Mouse (Mus musculus) hindbrain, embryonic 16.5 days (tissue): ENCODE data around the gene Bbx. TPM values are rescaled to one million over a fixed set of nuclear protein-coding genes. Genes with fewer than 3 reads are reported as not detected.

Experiments
- ATAC-seq: fragments of 200-750 bp; cut with Nextera tagmentation; 2 replicates; pipeline ENCODE4 v1.8.0; 2017; ENCODE audit warnings: moderate TSS enrichment, moderate library complexity
- H3K27ac ChIP-seq: fragments of 300-500 bp; sonication (generic); 2 replicates; pipeline ENCODE4 v1.5.1; 2014; ENCODE audit warnings: low read depth, mild to moderate bottlenecking, control low read depth, low read length, moderate library complexity
- H3K27me3 ChIP-seq: fragments of 300-500 bp; sonication (generic); replicated peaks from 2 replicates; pipeline ENCODE4 v1.6.1; 2014; ENCODE audit warnings: low read length; ENCODE audit not compliant: control insufficient read depth, insufficient read depth
- H3K36me3 ChIP-seq: fragments of 300-500 bp; sonication (generic); 2 replicates; pipeline ENCODE4 v1.6.1; 2014; ENCODE audit warnings: mild to moderate bottlenecking, low read length, moderate library complexity, mixed read lengths; ENCODE audit not compliant: control insufficient read depth, insufficient read depth
- H3K4me1 ChIP-seq: fragments of 300-500 bp; sonication (generic); 2 replicates; pipeline ENCODE4 v1.6.1; 2014; ENCODE audit warnings: low read depth, low read length; ENCODE audit not compliant: control insufficient read depth, insufficient read depth
- H3K4me2 ChIP-seq: fragments of 300-500 bp; sonication (generic); 2 replicates; pipeline ENCODE4 v1.6.1; 2014; ENCODE audit warnings: mild to moderate bottlenecking, low read length, control low read depth, moderate library complexity
- H3K4me3 ChIP-seq: fragments of 300-500 bp; sonication (generic); 2 replicates; pipeline ENCODE4 v1.5.1; 2014; ENCODE audit warnings: mild to moderate bottlenecking, low read length, control low read depth, moderate library complexity
- H3K9ac ChIP-seq: fragments of 300-500 bp; sonication (generic); 2 replicates; pipeline ENCODE4 v1.6.1; 2014; ENCODE audit warnings: low read depth, mild to moderate bottlenecking, control low read depth, low read length, moderate library complexity
- H3K9me3 ChIP-seq: fragments of 300-500 bp; sonication (generic); 2 replicates; pipeline ENCODE4 v1.6.1; 2014; ENCODE audit warnings: mild to moderate bottlenecking, low read length, moderate library complexity; ENCODE audit not compliant: control insufficient read depth
- WGBS: fragments of 180-500 bp; shearing (Covaris S2); extraction: QIAGEN DNeasy Blood & Tissue Kit; methylation state at CpG from one replicate; pipeline ENCODE4 v1.1.7; 2014; 5-methylcytosine and 5-hydroxymethylcytosine counted together
- polyA plus RNA-seq: library from polyadenylated mRNA; unstranded; fragments of >200 nt; fragmentation: Nextera tagmentation; extraction: Ambion mirVana; gene quantifications from 2 replicates; pipeline ENCODE4 v1.2.1, GENCODE M21; 2015

Bbx gene
- polyA plus RNA-seq, 1 experiment from 2014 or later = 20.3 TPM

GRCm38 (mm10) chr16:50211727-50212126 lies 220.5 kb downstream of the Bbx start:
- no peak overlapping the region for H3K9ac ChIP-seq
- H3K4me2 ChIP-seq = no peak overlapping the region
- no peaks in the 10 kb centered on the region for H3K9me3 ChIP-seq
- H3K27me3 ChIP-seq = no peaks in the 10 kb centered on the region
- 85% methylated on average over 4 of the region's 4 CpGs for WGBS
- no peaks in the 10 kb centered on the region for H3K4me1 ChIP-seq
- ATAC-seq = no peak
- H3K27ac ChIP-seq = no peak overlapping the region
- no peak overlapping the region for H3K4me3 ChIP-seq
- H3K36me3 ChIP-seq = peaks cover 2% of the 10 kb centered on the region; the same call in 1 of the 2 replicates

DNA sequence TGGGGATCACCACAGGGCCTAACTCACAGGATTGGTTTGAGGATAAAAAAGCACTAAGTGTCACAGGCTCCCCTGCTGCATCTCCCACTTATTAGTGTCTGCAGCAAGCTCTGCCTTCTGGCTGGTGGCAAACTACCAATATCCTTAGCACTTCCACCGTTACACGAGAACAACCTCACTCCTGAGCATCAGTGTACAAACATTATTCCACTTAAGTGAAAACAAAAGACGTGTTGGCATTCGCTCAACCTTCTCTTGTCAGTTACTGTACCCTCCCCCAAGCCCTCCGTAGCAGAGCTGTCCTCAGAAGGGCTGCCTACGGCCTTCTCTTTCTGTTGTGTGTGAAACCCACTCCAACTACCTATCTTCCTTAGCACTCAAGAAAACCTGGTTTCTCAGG lies 221.0 kb downstream of the Bbx start:
- H3K4me2 ChIP-seq = no peak overlapping the region
- 59% methylated on average over 6 of the region's 6 CpGs for WGBS
- H3K9me3 ChIP-seq = no peaks in the 10 kb centered on the region
- H3K27ac ChIP-seq = no peak overlapping the region
- no peaks in the 10 kb centered on the region for H3K27me3 ChIP-seq
- H3K36me3 ChIP-seq = peaks cover 2% of the 10 kb centered on the region; the same call in 1 of the 2 replicates
- no peaks in the 10 kb centered on the region for H3K4me1 ChIP-seq
- no peak overlapping the region for H3K4me3 ChIP-seq
- H3K9ac ChIP-seq = no peak overlapping the region
- no peak for ATAC-seq

- no peak overlapping the region for H3K9ac ChIP-seq
- ATAC-seq = no peak
- H3K27me3 ChIP-seq = no peaks in the 10 kb centered on the region
- WGBS = 97% methylated on average over 2 of the region's 2 CpGs
- no peak overlapping the region for H3K4me3 ChIP-seq
- no peaks in the 10 kb centered on the region for H3K4me1 ChIP-seq
- H3K9me3 ChIP-seq = no peaks in the 10 kb centered on the region
- H3K36me3 ChIP-seq = peaks cover 2% of the 10 kb centered on the region; the same call in 1 of the 2 replicates
- no peak overlapping the region for H3K27ac ChIP-seq
- H3K4me2 ChIP-seq = no peak overlapping the region
Observed at GRCm38 (mm10) chr16:50210742-50211141, 221.4 kb downstream of the Bbx start.

DNA sequence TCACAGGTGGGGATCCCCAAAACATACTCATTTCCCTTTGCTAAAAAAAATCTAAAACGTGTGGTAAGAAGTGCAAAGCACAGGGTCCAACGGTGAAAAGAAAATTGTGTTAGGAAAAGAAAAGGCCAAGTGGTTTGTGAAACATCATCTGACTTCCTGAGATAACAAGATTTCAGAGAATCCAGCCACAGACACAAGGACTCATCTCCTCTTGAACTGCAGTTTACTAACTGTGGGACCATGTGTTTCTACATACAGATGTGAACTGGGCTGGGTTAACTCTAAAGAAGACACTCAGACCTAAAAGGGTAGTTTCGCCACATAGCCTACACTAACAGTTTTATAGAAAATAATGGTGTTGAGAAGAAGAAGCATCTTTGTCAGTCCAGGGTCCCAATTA lies 227.2 kb downstream of the Bbx start:
- Histone ChIP-seq H3K9me3 (no peaks in the 10 kb centered on the region), H3K9ac (no peak overlapping the region), H3K27ac (no peak overlapping the region), H3K4me3 (no peak overlapping the region), H3K27me3 (no peaks in the 10 kb centered on the region), H3K36me3 (peaks cover 4% of the 10 kb centered on the region), H3K4me2 (no peak overlapping the region), H3K4me1 (no peaks in the 10 kb centered on the region)
- WGBS = 88% methylated on average over 3 of the region's 3 CpGs
- ATAC-seq = no peak

- Histone ChIP-seq H3K36me3 (peaks cover 2% of the 10 kb centered on the region), H3K9ac (no peak overlapping the region), H3K4me3 (no peak overlapping the region), H3K4me1 (no peaks in the 10 kb centered on the region), H3K4me2 (no peak overlapping the region), H3K9me3 (no peaks in the 10 kb centered on the region), H3K27me3 (no peaks in the 10 kb centered on the region), H3K27ac (no peak overlapping the region)
- ATAC-seq = no peak
- 86% methylated on average over 7 of the region's 7 CpGs for WGBS
Observed at GRCm38 (mm10) chr16:50201546-50202151, 230.5 kb downstream of the Bbx start.

DNA sequence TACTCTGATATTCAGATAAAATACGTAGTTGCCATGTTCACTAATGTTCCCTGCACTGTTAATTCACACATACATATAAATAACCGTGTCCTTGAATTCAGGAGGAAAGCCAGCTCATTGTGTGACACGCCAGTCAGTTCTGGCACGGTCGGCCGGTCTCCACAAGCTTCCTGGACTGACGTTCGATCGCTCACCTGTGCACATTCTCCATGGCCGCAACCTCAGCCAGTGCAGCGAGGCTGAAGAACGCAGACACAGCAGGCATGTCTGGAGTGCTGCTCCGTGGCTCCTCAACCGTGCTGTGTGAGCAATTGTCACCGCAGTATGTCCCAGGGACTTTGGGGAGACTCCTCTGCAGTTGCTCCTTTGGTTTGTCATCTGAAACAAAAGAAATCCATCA lies 232.0 kb downstream of the Bbx start:
- 0 out of 2 replicates have a peak, but pooled peaks have one; percentile 40 for ATAC-seq
- 80% methylated on average over 15 of the region's 15 CpGs for WGBS
- H3K4me1 ChIP-seq = no peaks in the 10 kb centered on the region
- H3K9me3 ChIP-seq = no peaks in the 10 kb centered on the region
- H3K4me3 ChIP-seq = no peak overlapping the region
- H3K4me2 ChIP-seq = no peak overlapping the region
- no peak overlapping the region for H3K9ac ChIP-seq
- H3K27ac ChIP-seq = no peak overlapping the region
- no peaks in the 10 kb centered on the region for H3K27me3 ChIP-seq
- peaks cover 2% of the 10 kb centered on the region for H3K36me3 ChIP-seq

- no peaks in the 10 kb centered on the region for H3K4me1 ChIP-seq
- no peak overlapping the region for H3K4me3 ChIP-seq
- H3K27ac ChIP-seq = no peak overlapping the region
- no peaks in the 10 kb centered on the region for H3K27me3 ChIP-seq
- no peak overlapping the region for H3K9ac ChIP-seq
- WGBS = 52% methylated on average over 4 of the region's 4 CpGs
- H3K36me3 ChIP-seq = no peaks in the 10 kb centered on the region; the same call in 1 of the 2 replicates
- H3K9me3 ChIP-seq = no peaks in the 10 kb centered on the region
- H3K4me2 ChIP-seq = no peak overlapping the region
- ATAC-seq = no peak; the same call in 1 of the 2 replicates
Observed at GRCm38 (mm10) chr16:50196118-50196517, 236.1 kb downstream of the Bbx start.

DNA sequence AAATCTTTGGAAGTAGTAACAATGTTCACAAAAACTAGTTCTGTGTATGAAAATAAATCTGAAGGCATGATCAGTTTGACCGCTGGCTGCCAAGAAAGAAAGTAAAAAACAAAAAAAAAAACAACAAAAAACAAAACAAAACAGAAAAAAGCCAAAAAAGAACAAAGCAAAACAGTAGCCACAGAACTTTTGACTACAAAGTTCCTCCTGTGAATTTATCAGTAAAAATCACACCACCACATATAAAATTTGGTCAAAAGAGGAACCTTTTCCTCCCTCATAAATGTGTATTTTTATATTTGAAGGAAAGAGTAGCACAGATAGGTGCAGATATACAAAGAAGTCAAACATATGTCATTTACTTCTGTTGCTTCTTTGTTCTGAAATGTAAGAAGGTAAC lies 239.6 kb downstream of the Bbx start:
- no peak for ATAC-seq
- H3K4me2 ChIP-seq = no peak overlapping the region
- no peaks in the 10 kb centered on the region for H3K4me1 ChIP-seq
- no peaks in the 10 kb centered on the region for H3K9me3 ChIP-seq
- H3K36me3 ChIP-seq = no peaks in the 10 kb centered on the region
- no peak overlapping the region for H3K27ac ChIP-seq
- H3K27me3 ChIP-seq = no peaks in the 10 kb centered on the region
- no peak overlapping the region for H3K9ac ChIP-seq
- no peak overlapping the region for H3K4me3 ChIP-seq
- WGBS = 97% methylated on average over 1 of the region's 1 CpGs

- Histone ChIP-seq H3K4me1 (no peaks in the 10 kb centered on the region), H3K9me3 (no peaks in the 10 kb centered on the region), H3K27ac (no peak overlapping the region), H3K4me3 (no peak overlapping the region), H3K36me3 (no peaks in the 10 kb centered on the region), H3K4me2 (no peak overlapping the region), H3K9ac (no peak overlapping the region), H3K27me3 (no peaks in the 10 kb centered on the region)
- 73% methylated on average over 6 of the region's 6 CpGs for WGBS
- ATAC-seq = no peak
Observed at GRCm38 (mm10) chr16:50189108-50189507, 243.1 kb downstream of the Bbx start.
